Mouse (Mus musculus) erythroid progenitor cell, adult 5-6 weeks (primary cell): Measurements from ENCODE around the gene Trim31. TPM values are rescaled to one million over a fixed set of nuclear protein-coding genes. Genes with fewer than 3 reads are reported as not detected.
A peak's percentile ranks its signal among the peaks of the same experiment; 100 is the strongest.

Source experiments
- ATAC-seq: replicated peaks from 2 replicates; pipeline ENCODE4 v1.8.0; 2016; ENCODE audit warnings: moderate number of reproducible peaks, mild to moderate bottlenecking, moderate TSS enrichment, inconsistent platforms; ENCODE audit not compliant: poor library complexity, low FRiP score, severe bottlenecking
- total RNA-seq, 2 experiments: library from RNA; stranded (forward) in 1 of 2; stranded (reverse) in 1 of 2; fragments of 150-400 nt in 1 of 2; fragments of 186-747, 209-891 nt in 1 of 2; gene quantifications; 2 replicates each; pipeline versions ENCODE4 v1.2.3 to v1.2.4; 2015 to 2017; ENCODE audit warnings: low replicate concordance in 2 of 2

The Trim31 gene
- total RNA-seq, 2 experiments from 2014 or later, result not detected

- ATAC-seq, result no peak
Observed at GRCm38 (mm10) chr17:36942391-36942790, 44.5 kb downstream of the Trim31 start.

DNA sequence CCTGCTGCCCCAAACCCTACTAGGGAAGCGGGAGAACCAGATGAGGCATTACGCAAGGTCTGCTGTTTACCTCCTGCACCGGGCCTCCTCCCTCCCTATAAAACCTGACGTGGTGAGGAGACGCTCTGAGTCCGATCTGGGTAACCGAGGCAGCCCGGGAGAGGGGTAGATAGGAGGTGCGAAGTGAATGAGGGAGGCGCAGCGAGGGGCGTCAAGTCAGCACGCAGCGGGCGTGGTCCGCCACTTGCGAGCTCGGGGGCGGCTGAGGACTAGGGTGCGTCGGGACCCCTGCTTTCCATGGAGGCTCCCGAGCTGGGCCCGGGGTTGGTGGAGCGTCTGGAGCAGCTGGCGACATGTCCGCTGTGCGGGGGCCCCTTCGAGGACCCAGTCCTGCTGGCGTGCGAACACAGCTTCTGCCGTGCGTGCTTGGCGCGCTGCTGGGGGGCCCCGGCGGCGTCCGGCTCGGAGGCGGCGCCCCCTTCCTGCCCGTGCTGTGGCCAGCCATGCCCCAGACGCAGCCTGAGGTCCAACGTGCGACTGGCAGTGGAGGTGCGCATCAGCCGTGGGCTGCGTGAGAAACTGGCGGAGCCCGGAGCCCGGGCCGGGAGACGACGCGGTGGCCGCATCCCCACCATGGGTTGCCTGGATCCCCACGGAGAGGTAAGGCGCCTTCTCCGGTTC is 45.0 kb downstream of the Trim31 start, which contains the start of gene Rnf39:
Rnf39 (plus strand) TSS at position 128 of the 681 bp plus-strand sequence.
- ATAC-seq, result no peak

DNA sequence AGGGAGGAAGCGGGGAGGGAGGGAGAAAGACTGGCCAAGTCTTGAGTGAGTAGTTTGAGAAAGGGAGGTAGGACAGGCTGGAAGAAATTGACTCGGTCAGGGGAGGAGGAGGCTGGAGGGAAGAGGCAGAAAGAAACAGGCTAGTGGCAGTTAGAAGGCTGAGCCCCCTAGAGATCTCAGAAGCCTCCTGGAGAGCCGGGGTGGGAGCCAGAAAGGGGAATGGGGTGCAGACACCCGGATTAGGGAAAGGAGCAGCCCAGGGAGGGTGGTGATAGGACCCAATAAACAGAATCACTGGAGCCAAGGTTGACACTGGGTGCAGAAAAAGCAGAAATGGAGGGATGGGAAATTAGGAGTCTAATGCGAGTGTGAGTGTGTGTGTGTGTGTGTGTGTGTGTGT is 45.8 kb downstream of the Trim31 start:
- ATAC-seq, result no peak

DNA sequence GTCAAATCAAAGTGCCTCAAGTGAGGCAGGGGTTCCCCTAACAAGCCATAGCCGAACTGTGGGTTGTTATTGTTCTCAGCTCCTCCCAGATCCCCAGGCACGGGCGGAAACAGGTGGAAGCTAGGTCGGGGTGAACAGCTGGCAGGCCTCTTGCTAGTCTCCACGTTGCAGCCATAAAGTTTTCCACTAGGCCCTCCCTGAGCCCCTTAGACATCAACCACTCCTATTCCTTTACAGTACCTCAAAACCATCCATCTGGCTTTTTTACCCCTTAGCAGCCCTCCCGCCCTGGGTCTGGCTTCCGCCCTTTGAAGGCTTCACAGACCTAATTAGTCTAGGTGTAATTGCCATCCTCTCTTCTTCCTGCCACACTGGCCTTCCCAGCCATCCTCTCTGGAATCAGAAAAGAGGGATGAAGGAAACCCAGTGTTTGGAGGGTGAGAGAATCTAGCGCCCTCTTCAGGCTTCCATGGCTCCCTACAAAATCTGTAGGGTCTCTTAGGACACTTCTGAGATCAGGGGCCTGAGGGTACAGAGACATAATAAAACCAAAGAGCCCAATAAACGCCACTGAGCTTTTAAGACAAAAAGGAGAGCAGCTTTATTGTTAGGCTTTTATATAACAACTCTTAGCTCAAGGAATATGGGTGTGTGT is 46.3 kb downstream of the Trim31 start:
- no peak for ATAC-seq

DNA sequence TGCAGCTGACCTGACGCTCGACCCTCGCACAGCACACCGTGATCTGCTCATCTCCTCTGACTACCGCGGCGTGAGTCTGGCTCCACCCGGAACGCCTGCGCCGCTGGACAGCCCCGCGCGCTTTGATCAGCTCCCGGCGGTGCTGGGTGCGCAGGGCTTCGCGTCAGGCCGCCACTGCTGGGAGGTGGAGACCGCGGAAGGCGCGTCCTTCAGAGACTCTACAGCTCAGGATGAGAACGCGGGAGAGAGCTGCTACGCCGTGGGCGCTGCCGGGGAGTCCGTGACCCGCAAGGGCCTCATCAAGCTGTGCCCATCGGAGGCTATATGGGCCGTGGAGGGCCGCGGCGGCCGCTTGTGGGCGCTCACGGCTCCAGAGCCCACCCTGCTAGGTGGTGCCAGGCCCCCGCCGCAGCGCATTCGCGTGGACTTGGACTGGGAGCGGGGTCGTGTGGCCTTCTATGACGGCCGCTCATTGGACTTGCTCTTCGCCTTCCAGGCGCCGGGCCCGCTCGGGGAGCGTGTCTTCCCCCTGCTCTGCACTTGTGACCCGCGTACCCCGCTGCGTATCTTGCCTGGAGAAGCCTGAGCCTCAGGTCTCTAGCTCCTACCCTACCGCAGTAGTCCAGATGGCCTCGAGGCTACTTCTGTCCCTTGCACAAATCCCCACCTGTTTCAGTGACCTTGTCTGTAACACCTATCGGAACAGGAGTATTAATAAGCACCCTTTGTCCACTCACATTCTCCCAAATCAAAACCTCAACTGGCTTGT is 49.3 kb downstream of the Trim31 start:
- no peak for ATAC-seq

DNA sequence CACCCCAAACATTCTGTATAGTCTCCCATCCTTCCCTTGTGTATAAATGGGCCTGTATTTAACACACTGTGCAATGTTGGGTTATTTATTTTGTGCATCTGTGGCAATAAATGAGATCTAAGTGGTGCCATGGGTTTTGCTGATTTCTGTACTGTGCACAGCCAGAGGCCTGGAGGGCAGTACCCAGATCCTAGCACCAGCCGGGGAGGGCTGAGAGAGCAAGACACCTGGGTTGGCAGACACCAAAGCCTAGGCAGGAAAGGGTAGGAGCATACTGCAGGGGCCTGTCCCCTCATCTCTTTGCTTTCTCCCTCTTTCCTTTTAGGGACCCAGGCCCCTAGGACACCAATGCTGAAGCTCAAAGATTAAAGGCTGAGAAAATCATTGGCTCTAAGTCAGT is 50.4 kb downstream of the Trim31 start:
- ATAC-seq, result no peak

DNA sequence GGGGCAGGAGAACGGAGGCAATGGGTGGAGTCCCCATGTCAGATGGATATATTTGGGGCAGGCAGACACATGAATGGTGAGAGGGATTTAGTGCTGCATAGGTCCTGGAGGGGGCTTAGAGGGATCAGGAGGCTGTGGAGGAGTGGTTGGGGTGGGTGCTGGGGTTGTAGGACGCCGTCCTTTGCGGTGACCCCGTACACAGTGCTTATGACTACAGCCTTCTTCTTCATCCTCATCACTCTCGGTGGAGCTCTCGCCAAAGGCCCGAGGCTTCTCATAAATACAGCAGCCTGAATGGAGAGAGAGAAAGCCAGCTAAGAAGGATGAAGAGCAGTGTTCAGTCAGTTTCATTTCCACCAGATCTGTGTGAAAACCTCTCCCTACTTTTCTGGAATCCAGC is 51.3 kb downstream of the Trim31 start:
- ATAC-seq, result no peak

DNA sequence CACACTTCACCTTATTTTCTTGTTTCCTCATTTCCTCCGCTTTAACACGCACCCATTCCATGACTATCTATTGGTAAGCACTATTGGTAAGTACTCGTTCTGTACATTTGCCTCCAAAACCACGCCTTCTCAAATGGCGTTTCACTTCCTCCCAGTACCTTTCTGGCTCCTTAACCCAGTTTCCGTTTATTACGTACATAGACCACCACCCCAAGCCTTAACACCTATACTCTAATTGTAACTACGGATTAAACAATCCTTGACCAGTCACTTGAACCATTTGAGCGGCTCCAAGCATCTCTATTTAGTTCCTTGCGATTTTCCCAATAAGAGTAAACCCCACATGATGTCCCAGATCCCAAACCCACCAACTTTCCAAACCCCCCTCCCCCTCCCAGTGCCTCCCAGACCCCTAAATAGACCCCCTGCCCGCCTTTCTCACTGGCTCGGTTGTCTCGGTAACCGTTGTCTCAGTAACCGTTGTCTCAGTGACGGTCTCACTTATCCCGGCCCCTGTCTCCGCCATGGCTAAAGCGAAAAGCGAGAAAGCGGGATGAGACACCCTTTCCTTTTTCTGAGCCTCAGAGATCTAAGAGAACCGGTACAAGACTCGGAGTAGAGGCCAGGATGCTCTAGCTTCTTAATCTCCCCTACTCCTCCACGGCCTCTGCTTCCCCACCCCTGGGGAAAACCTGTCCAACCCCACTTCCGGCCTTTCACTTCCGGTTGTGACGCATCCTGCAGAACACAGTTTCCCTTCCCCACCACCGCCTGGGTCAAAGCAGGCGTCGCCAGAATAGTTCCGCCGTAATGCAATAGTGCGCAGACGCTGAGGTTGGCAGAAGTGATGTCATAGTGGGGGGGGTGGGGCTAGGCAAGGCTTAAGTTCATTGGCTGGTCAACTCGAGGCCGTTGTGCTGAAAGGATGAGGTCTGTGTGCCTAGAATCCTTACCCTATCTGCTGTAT is 53.3 kb downstream of the Trim31 start, which contains the start of gene Ppp1r11:
Ppp1r11 (minus strand) TSS at position 761 of the 967 bp plus-strand sequence.
- ATAC-seq, result peak; percentile 98

DNA sequence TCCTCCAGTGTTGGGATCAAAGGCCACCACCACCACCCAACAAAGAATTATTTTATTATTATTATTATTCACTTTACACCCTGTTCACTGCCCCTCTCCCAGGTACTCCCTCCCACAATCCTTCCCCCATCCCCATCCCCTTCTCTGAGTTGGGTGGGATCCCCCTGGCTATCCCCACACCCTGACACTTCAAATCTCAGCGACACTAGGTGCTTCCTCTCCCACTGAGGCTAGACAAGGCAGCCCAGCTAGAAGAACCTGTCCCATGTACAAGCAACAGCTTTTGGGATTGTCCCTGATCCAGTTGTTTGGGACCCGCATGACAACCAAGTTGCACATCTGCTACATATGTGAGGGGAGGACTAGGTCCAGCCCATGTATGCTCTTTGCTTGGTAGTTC is 54.7 kb downstream of the Trim31 start:
- ATAC-seq, result no peak

GRCm38 (mm10) chr17:36953062-36953461 is 55.1 kb downstream of the Trim31 start:
- ATAC-seq, result no peak

- peak; percentile 99 for ATAC-seq
Observed at GRCm38 (mm10) chr17:36957999-36958743, 60.3 kb downstream of the Trim31 start, which contains the start of the genes Znrd1 and Znrd1as. Gene Znrd1, minus strand, starts transcription at chr17:36958559. Gene Znrd1as, plus strand, starts transcription at chr17:36958592.

DNA sequence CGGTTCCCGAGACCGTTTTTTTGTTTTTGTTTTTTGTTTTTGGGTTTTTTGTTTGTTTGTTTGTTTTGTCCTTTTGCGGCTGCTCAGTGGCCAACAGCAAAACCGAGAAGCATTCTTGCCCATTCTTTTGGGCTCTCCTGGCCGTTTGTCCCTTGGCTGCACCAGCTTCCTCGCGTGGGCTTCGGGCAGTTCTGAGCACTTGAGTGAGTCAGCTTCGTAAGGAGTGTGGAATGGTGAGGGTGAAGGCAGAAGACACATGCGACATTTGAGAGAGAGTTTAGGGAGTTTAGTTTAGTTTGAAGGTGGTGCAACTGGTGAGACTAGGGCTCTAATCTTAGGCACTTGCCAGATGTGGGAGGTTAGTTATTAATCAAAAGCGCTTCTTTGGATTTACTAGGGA is 61.0 kb downstream of the Trim31 start:
- no peak for ATAC-seq

Other genes starting within 250 kb of the Trim31 start
- gene H2-M1, start 225.9 kb upstream of the Trim31 start, total RNA-seq (2015; ENCODE audit: low replicate concordance), result not detected in 2 replicates
- not detected in 2 replicates for gene H2-M1, start 225.9 kb upstream of the Trim31 start, total RNA-seq (2017; ENCODE audit: low replicate concordance)
- not detected in 2 replicates for gene H2-M10.5, start 125.2 kb upstream of the Trim31 start, total RNA-seq (2015; ENCODE audit: low replicate concordance)
- gene H2-M10.5, start 125.2 kb upstream of the Trim31 start, total RNA-seq (2017; ENCODE audit: low replicate concordance), result not detected in 2 replicates
- not detected in 2 replicates for gene H2-M10.6, start 85.9 kb upstream of the Trim31 start, total RNA-seq (2015; ENCODE audit: low replicate concordance)
- not detected in 2 replicates for gene H2-M10.6, start 85.9 kb upstream of the Trim31 start, total RNA-seq (2017; ENCODE audit: low replicate concordance)
- gene Trim26, start 61.0 kb upstream of the Trim31 start, total RNA-seq (2015; ENCODE audit: low replicate concordance), result 41.8 and 46.5 TPM in 2 replicates
- gene Trim26, start 61.0 kb upstream of the Trim31 start, total RNA-seq (2017; ENCODE audit: low replicate concordance), result 13.9 and 15.8 TPM in 2 replicates
- gene Trim15, start 30.9 kb upstream of the Trim31 start, total RNA-seq (2015; ENCODE audit: low replicate concordance), result 2.2 TPM in 1 of 2 replicates, not detected in the other
- 0.51 and 1.4 TPM in 2 replicates for gene Trim15, start 30.9 kb upstream of the Trim31 start, total RNA-seq (2017; ENCODE audit: low replicate concordance)
- gene Trim10, start 28.5 kb upstream of the Trim31 start, total RNA-seq (2015; ENCODE audit: low replicate concordance), result 270 and 287 TPM in 2 replicates
- 428 and 543 TPM in 2 replicates for gene Trim10, start 28.5 kb upstream of the Trim31 start, total RNA-seq (2017; ENCODE audit: low replicate concordance)
- gene Trim40, start 8.0 kb upstream of the Trim31 start, total RNA-seq (2015; ENCODE audit: low replicate concordance), result not detected in 2 replicates
- 1.8 TPM in 1 of 2 replicates, not detected in the other for gene Trim40, start 8.0 kb upstream of the Trim31 start, total RNA-seq (2017; ENCODE audit: low replicate concordance)
- not detected in 2 replicates for gene Rnf39, start 44.8 kb downstream of the Trim31 start, total RNA-seq (2015; ENCODE audit: low replicate concordance)
- not detected in 2 replicates for gene Rnf39, start 44.8 kb downstream of the Trim31 start, total RNA-seq (2017; ENCODE audit: low replicate concordance)
- 8.6 and 24.3 TPM in 2 replicates for gene Ppp1r11, start 53.6 kb downstream of the Trim31 start, total RNA-seq (2015; ENCODE audit: low replicate concordance)
- 2.2 and 10.8 TPM in 2 replicates for gene Ppp1r11, start 53.6 kb downstream of the Trim31 start, total RNA-seq (2017; ENCODE audit: low replicate concordance)
- gene Znrd1, start 60.4 kb downstream of the Trim31 start, total RNA-seq (2015; ENCODE audit: low replicate concordance), result 6.7 and 32.4 TPM in 2 replicates
- gene Znrd1, start 60.4 kb downstream of the Trim31 start, total RNA-seq (2017; ENCODE audit: low replicate concordance), result 4.4 TPM in 1 of 2 replicates, not detected in the other
- gene Znrd1as, start 60.5 kb downstream of the Trim31 start, total RNA-seq (2015; ENCODE audit: low replicate concordance), result 9.6 TPM in 1 of 2 replicates, not detected in the other
- 9.8 TPM in 1 of 2 replicates, not detected in the other for gene Znrd1as, start 60.5 kb downstream of the Trim31 start, total RNA-seq (2017; ENCODE audit: low replicate concordance)
- not detected in 2 replicates for gene 2410137M14Rik, start 83.1 kb downstream of the Trim31 start, total RNA-seq (2015; ENCODE audit: low replicate concordance)
- gene 2410137M14Rik, start 83.1 kb downstream of the Trim31 start, total RNA-seq (2017; ENCODE audit: low replicate concordance), result not detected in 2 replicates
- not detected in 2 replicates for gene H2-M5, start 91.4 kb downstream of the Trim31 start, total RNA-seq (2015; ENCODE audit: low replicate concordance)
- gene H2-M5, start 91.4 kb downstream of the Trim31 start, total RNA-seq (2017; ENCODE audit: low replicate concordance), result not detected in 2 replicates
- not detected in 2 replicates for gene Zfp57, start 103.0 kb downstream of the Trim31 start, total RNA-seq (2015; ENCODE audit: low replicate concordance)
- not detected in 2 replicates for gene Zfp57, start 103.0 kb downstream of the Trim31 start, total RNA-seq (2017; ENCODE audit: low replicate concordance)
- gene Mog, start 125.3 kb downstream of the Trim31 start, total RNA-seq (2015; ENCODE audit: low replicate concordance), result not detected in 2 replicates
- not detected in 2 replicates for gene Mog, start 125.3 kb downstream of the Trim31 start, total RNA-seq (2017; ENCODE audit: low replicate concordance)
- 3.8 and 11.5 TPM in 2 replicates for gene Gabbr1, start 147.8 kb downstream of the Trim31 start, total RNA-seq (2015; ENCODE audit: low replicate concordance)
- gene Gabbr1, start 147.8 kb downstream of the Trim31 start, total RNA-seq (2017; ENCODE audit: low replicate concordance), result 0.51 and 1.5 TPM in 2 replicates
- not detected in 2 replicates for gene Olfr90, start 190.4 kb downstream of the Trim31 start, total RNA-seq (2015; ENCODE audit: low replicate concordance)
- not detected in 2 replicates for gene Olfr90, start 190.4 kb downstream of the Trim31 start, total RNA-seq (2017; ENCODE audit: low replicate concordance)
- gene Olfr91, start 200.2 kb downstream of the Trim31 start, total RNA-seq (2015; ENCODE audit: low replicate concordance), result not detected in 2 replicates
- gene Olfr91, start 200.2 kb downstream of the Trim31 start, total RNA-seq (2017; ENCODE audit: low replicate concordance), result not detected in 2 replicates
- gene Olfr92, start 222.0 kb downstream of the Trim31 start, total RNA-seq (2015; ENCODE audit: low replicate concordance), result not detected in 2 replicates
- not detected in 2 replicates for gene Olfr92, start 222.0 kb downstream of the Trim31 start, total RNA-seq (2017; ENCODE audit: low replicate concordance)